Mouse (Mus musculus) bone marrow macrophage, adult 2 months (primary cell): ENCODE results near the gene Atp6v0a1. TPM values are rescaled to one million over a fixed set of nuclear protein-coding genes. Genes with fewer than 3 reads are reported as not detected.

Source experiments
- H3K27ac ChIP-seq: 2 replicates; pipeline ENCODE4 v1.5.1; 2012; ENCODE audit warnings: low read depth, low read length; ENCODE audit not compliant: insufficient read depth
- H3K4me1 ChIP-seq: 2 replicates; pipeline ENCODE4 v1.6.1; 2012; ENCODE audit warnings: low read length; ENCODE audit not compliant: control insufficient read depth, insufficient read depth
- H3K4me3 ChIP-seq: 2 replicates; pipeline ENCODE4 v1.5.1; 2012; ENCODE audit warnings: mild to moderate bottlenecking, low read length, moderate library complexity; ENCODE audit not compliant: insufficient read depth
- CTCF ChIP-seq: IDR thresholded peaks from 2 replicates; pipeline ENCODE4 v1.5.1; 2012; ENCODE audit warnings: low read depth, mild to moderate bottlenecking, low read length, moderate library complexity
- POLR2A ChIP-seq: IDR thresholded peaks from 2 replicates; pipeline ENCODE4 v1.6.1; 2012; ENCODE audit warnings: mild to moderate bottlenecking, low read depth, low read length, borderline replicate concordance
- polyA plus RNA-seq: library from polyadenylated mRNA; stranded (reverse); fragments of >200 nt; gene quantifications from 2 replicates; pipeline ENCODE4 v1.2.4, GENCODE M21; 2012; ENCODE audit not compliant: missing spikeins, insufficient read depth, insufficient read length

Atp6v0a1 gene
- polyA plus RNA-seq, 1 experiment = 186 TPM

DNA sequence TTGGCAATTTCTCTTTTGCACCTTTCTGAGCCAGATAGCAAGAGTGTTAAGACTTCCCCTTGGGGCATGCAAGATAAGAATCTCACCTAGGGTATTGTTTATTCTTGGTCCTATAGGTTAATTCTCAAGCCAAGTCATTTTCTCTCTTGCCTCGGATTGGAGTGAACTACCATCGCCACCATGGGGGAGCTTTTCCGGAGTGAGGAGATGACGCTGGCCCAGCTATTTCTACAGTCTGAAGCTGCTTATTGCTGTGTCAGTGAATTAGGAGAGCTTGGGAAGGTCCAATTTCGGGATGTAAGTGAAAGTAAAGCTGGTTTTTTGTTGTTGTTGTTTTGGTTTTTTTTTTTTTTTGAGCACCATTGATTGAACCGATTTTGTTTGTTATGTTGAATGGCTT, 2.4 kb downstream of the Atp6v0a1 start:
- Histone ChIP-seq H3K4me1 (peaks cover 22% of the 10 kb centered on the region), H3K27ac (no peak overlapping the region), H3K4me3 (peak overlapping the region; percentile 76; the same call in 1 of the 2 replicates)
- TF ChIP-seq CTCF (no peak), POLR2A (no peak)

DNA sequence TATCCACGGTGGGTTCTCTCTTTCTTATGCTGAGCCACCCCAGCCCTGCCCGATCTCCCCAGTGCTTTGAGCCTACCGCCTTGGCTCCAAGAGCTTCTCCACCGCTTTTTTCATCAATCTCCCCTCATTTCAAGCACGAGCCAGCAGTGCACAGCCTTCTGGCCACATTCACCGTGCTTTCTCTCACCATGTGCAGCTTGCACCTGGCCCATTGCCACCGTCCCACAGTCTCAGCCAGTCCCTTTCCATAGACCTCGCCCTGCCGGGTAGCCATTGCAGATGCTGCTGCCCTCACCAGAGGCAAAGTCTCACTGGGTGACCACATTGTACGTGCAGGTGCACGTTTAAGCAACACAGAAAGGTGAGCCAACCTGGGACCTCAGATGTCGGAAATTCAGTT, 14.1 kb downstream of the Atp6v0a1 start:
- Histone ChIP-seq H3K27ac (no peak overlapping the region), H3K4me3 (no peak overlapping the region), H3K4me1 (no peaks in the 10 kb centered on the region)
- TF ChIP-seq CTCF (no peak), POLR2A (no peak)

DNA sequence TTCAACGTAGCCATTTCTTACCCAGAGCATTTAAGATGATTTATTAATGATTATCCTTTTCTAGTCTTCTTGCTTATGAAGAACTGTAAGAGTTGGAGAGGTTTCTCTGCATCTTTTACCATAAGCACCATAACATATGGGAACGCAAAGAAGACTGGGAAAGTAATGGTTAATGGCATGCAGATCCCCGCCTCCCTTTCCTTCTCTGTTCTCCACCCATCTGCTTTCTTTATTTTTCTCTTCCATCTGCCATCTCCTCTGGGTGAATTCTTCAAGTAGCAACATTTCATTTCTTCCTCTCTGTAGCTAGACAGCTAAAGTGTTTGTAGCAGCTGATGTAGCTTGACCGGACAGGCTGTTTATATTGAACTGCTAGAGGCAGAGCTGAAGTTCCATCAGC, 14.7 kb downstream of the Atp6v0a1 start:
- Histone ChIP-seq H3K4me3 (no peak overlapping the region), H3K27ac (no peak overlapping the region), H3K4me1 (no peaks in the 10 kb centered on the region)
- no peak for TF ChIP-seq CTCF
- no peak for TF ChIP-seq POLR2A

DNA sequence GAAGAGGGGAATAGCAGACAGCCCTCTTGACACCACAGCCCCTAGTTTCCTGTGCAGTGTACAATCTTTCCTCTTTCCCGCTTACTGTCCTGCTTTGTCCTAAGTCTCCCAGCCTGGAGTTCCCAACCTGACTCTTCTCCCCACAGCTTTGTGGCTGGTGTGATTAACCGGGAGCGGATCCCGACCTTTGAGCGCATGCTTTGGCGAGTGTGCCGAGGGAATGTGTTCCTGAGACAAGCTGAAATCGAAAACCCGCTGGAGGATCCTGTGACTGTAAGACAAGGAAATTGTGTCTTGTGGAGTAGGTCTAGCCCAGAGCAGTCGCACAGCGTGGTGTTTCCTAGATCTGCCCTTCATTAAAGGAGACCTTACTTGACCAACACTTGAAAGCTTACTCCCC, 17.9 kb downstream of the Atp6v0a1 start:
- H3K4me3 ChIP-seq = no peak overlapping the region
- H3K27ac ChIP-seq = no peak overlapping the region
- no peaks in the 10 kb centered on the region for H3K4me1 ChIP-seq
- TF ChIP-seq CTCF = no peak
- no peak for TF ChIP-seq POLR2A

DNA sequence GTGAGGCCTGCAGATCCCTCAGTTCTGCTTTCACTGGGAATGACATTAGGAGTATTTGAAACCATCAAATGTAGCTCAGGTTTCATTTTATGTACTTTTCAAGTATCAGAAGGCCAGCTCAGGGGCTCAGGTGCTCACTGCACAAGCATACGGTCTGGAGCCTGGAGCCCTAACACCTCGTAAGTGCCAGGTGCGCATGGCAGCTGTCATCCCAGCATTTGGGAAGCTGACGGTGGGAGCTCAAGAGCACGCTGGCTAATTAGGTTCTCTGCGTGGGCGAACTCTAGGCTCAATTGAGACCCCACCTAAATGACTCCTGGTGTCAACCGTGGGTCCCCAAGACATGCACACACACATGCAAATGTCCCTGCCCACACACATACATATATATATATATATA, 20.1 kb downstream of the Atp6v0a1 start:
- H3K27ac ChIP-seq = no peak overlapping the region
- no peak for TF ChIP-seq CTCF
- TF ChIP-seq POLR2A = no peak
- H3K4me3 ChIP-seq = no peak overlapping the region
- H3K4me1 ChIP-seq = no peaks in the 10 kb centered on the region

DNA sequence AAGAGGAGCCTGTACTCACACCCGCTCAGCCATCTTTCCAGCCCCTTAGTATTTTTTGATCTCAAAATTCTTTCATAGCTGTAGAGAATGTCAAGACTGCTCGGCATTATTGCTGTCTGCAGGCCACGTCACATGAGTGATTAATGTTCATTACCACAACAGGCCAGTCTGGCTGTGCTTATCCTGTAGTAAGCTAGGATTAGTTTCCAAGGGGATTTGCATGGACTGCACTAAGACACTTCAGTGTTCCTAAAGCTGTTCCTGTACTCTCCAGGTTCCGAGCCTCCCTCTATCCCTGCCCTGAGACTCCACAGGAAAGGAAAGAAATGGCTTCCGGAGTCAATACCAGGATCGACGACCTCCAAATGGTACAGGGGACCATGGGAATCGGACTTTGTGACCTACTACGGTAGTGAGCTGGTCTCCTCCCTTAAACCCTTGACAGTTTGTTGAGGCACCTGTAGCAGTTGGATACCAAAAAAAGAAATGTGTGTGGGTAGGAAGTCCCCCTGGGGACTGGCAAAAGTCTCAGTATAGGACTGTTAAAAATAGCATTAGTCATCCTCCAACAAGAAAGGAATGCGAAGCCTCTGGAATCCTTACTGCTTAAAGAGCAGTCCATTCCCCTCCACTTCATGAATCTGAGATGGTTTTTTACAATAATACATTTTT, 21.0 kb downstream of the Atp6v0a1 start:
- no peak overlapping the region for H3K4me3 ChIP-seq
- TF ChIP-seq POLR2A (no peak), CTCF (no peak)
- H3K27ac ChIP-seq = no peak overlapping the region
- H3K4me1 ChIP-seq = no peaks in the 10 kb centered on the region

DNA sequence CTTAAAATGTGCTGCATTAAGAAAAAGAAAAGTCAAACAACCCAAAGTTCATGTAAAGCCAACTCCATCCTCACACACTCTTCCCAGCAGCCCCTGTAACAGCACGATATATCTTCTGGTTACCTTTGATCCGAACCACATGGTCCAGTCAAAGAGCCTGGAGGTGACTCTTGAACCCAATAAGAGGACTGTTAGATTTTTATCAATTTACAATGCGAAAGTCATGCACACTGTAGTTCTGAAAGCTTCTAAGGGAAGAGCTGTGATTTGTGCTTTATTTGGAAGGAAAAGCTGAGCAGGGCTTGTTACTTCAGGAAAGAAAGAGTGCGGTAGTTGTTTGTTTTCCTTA, 21.5 kb downstream of the Atp6v0a1 start:
- Histone ChIP-seq H3K4me1 (no peaks in the 10 kb centered on the region), H3K4me3 (no peak overlapping the region), H3K27ac (no peak overlapping the region)
- TF ChIP-seq CTCF (no peak), POLR2A (no peak)

DNA sequence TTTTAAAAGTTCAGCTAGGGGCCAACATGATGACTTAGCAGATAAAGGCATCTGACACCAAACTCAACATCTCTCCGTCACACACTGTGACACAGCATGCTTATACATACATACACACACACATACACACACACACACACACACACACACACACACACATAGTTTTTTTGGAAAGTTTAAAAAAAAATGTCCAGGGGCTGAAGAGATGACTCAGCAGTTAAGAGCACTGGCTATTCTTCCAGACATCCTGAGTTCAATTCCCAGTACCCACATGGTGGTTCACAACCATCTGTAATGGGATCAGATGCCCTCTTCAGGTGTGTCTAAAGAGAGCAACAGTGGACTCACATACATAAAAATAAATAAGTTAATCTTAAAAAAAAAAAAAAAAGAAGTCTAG, 22.2 kb downstream of the Atp6v0a1 start:
- H3K4me1 ChIP-seq = no peaks in the 10 kb centered on the region
- H3K27ac ChIP-seq = no peak overlapping the region
- no peak overlapping the region for H3K4me3 ChIP-seq
- TF ChIP-seq POLR2A (no peak), CTCF (no peak)

DNA sequence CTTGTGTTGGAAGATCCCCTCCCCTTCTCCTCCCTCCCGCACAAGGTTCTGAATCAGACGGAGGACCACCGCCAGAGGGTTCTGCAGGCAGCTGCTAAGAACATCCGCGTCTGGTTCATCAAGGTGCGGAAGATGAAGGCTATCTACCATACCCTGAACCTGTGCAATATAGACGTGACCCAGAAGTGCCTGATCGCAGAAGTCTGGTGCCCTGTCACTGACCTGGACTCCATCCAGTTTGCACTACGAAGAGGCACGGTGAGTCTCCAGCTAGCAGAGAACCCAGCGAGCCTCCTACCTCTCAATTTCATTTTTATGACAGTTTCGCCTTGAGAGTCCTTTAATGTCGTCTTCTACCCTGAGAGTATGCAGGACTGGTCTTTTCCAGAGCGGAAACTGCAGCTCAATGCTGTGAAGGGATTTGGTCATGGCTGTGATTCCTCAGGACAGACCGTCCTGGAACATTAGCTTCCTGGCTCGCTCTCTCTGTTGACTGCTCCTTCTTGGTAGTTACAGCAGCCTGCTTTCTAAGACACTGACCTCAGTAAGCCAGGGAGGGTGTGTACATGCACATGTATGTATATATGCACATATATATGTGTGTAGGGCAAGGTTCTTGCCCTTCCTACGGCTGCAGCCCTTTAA, 24.7 kb downstream of the Atp6v0a1 start:
- no peak overlapping the region for H3K4me3 ChIP-seq
- no peaks in the 10 kb centered on the region for H3K4me1 ChIP-seq
- TF ChIP-seq CTCF = no peak
- no peak for TF ChIP-seq POLR2A
- no peak overlapping the region for H3K27ac ChIP-seq

DNA sequence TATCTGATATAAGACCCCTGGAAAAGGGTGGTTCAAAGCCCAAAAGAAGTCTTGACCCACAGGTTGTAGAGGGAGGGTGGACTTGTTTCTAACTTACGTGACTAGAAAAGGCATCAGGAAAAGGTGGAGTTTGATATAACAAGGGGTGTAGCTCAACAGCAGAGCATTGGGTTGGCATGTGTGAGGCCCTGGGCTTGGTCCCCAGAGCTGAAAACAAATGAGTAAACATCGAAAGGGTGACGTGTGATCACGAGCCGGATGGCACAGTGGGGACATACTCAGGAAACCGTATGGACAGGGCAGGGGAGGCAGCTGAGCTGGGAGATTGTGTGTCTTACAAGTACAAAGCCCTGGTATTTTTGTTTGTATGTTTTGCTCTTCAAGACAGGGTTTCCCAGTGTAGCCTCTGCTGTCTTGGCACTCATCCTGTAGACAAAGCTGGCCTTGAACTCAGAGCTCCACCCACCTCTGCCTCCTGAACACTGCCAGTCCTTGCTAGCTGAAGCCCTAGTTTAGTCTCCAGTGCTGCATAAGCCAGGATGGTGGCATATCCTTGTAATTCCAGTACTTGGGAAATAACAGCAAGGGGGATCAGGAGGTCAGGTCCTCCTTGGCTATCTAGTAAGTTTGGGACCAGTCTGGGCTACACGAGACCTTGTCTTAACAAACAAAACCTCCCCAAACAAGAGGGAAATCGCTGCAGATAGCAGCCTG, 25.5 kb downstream of the Atp6v0a1 start:
- TF ChIP-seq CTCF (no peak), POLR2A (no peak)

DNA sequence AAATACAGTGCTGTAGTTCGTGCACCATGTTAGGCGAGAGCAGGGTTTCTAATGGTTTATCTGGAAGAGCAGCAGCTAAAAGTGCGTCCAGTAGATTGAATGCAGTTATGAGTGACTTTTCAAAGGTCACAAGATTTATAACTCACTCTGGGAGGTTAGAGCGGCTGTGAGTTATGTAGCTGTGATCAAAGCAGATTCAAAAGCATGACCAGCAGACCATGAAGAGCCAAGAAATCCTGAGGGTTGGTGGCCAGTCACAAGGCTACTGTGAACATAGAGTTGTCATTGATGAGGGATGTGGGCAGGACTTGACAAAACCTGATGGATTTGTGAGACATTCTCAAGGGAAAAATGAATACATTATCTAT, 26.1 kb downstream of the Atp6v0a1 start:
- Histone ChIP-seq H3K27ac (no peak overlapping the region), H3K4me1 (no peaks in the 10 kb centered on the region), H3K4me3 (no peak overlapping the region)
- TF ChIP-seq CTCF = no peak
- TF ChIP-seq POLR2A = no peak

More for the DNA sequence above, 25.5 kb downstream of the Atp6v0a1 start:
- Histone ChIP-seq H3K4me1 (no peaks in the 10 kb centered on the region), H3K4me3 (no peak overlapping the region), H3K27ac (no peak overlapping the region)
